Mouse (Mus musculus): ENCODE measurements around the gene Amigo3. TPM values are rescaled to one million over a fixed set of nuclear protein-coding genes. Genes with fewer than 3 reads are reported as not detected.
A peak's percentile ranks its signal among the peaks of the same experiment; 100 is the strongest.
"Not testable (repeated sequence)": the region's sequence is repeated elsewhere in the genome, so short reads cannot be mapped to it uniquely, and the experiment has no call there.

The Amigo3 gene
- polyA plus RNA-seq (2012; rRNA removed): 1.6 and 1.7 TPM in 2 replicates

GRCm38 (mm10) chr9:108052885-108053664 is at the start of gene Amigo3:
TSS of gene Amigo3 (plus strand) at chr9:108053159.
- H3K4me1 ChIP-seq (ENCODE audit: control insufficient read depth, insufficient read depth, low read length): 0 out of 2 replicates have a peak, but pooled peaks cover 4% of the 10 kb centered on the region
- TF ChIP-seq POLR2A (IDR thresholded peaks at IDR 0.05; ENCODE audit: extremely low read depth, insufficient read depth, low read length) (peak; percentile 54), CTCF (IDR thresholded peaks at IDR 0.05; ENCODE audit: extremely low read depth, insufficient read depth, low read length) (peak; percentile 80)
- H3K27ac ChIP-seq (ENCODE audit: insufficient read depth, low read length): no peak within 1 kb of the TSS
- H3K4me3 ChIP-seq (ENCODE audit: insufficient read depth, low read length): no peak within 1 kb of the TSS

DNA sequence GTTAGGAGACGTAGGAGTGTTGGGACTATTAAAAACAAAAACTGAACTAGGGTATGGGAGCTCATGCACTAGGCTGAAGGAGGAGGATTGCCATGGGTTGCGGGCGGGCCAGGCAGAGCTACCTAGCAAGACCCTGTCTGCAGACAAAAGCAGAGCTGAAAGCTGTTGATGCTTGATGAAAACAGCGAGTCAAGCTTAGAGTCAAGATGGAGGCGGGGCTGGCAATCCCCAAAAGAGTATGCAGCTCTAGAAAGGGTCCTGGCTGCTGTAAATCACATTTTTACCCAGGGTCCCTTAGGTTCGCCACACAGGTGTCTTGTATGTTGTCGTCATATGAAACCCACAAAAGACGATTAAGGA is 49.4 kb upstream of the Amigo3 start:
- Histone ChIP-seq H3K27ac (ENCODE audit: insufficient read depth, low read length) (no peak overlapping the region), H3K4me1 (ENCODE audit: control insufficient read depth, insufficient read depth, low read length) (peaks cover 9% of the 10 kb centered on the region), H3K4me3 (ENCODE audit: insufficient read depth, low read length) (peak overlapping the region; percentile 55)
- TF ChIP-seq CTCF (IDR thresholded peaks at IDR 0.05; ENCODE audit: extremely low read depth, insufficient read depth, low read length) (no peak), POLR2A (IDR thresholded peaks at IDR 0.05; ENCODE audit: extremely low read depth, insufficient read depth, low read length) (no peak)

GRCm38 (mm10) chr9:108008041-108008440 is 44.9 kb upstream of the Amigo3 start:
- TF ChIP-seq CTCF (IDR thresholded peaks at IDR 0.05; ENCODE audit: extremely low read depth, insufficient read depth, low read length) (no peak), POLR2A (IDR thresholded peaks at IDR 0.05; ENCODE audit: extremely low read depth, insufficient read depth, low read length) (no peak)
- H3K27ac ChIP-seq (ENCODE audit: insufficient read depth, low read length): no peak overlapping the region
- no peak overlapping the region for H3K4me3 ChIP-seq (ENCODE audit: insufficient read depth, low read length)
- H3K4me1 ChIP-seq (ENCODE audit: control insufficient read depth, insufficient read depth, low read length): peaks cover 12% of the 10 kb centered on the region

DNA sequence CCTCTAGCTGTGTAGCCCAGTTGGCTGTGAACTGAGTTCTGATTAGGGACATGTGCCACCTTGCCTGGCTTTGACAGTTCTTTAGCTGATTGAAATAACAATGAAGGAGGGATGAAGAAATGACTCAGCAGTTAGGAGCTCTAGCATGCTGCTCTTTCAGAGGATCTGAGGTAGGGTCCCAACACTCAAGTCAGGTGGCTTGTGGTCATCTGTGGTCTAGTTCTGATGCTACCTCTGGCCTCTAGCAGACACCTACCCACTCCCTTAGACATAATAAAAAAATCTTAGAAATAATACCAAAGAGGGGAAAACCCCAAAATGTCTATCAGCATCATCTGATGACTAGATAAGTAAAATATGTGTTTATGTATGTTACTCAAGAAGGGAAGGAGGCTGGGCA is 42.6 kb upstream of the Amigo3 start:
- Histone ChIP-seq H3K27ac (ENCODE audit: insufficient read depth, low read length) (no peak overlapping the region), H3K4me3 (ENCODE audit: insufficient read depth, low read length) (no peak overlapping the region), H3K4me1 (ENCODE audit: control insufficient read depth, insufficient read depth, low read length) (peaks cover 8% of the 10 kb centered on the region)
- TF ChIP-seq POLR2A (IDR thresholded peaks at IDR 0.05; ENCODE audit: extremely low read depth, insufficient read depth, low read length) (no peak), CTCF (IDR thresholded peaks at IDR 0.05; ENCODE audit: extremely low read depth, insufficient read depth, low read length) (no peak)

DNA sequence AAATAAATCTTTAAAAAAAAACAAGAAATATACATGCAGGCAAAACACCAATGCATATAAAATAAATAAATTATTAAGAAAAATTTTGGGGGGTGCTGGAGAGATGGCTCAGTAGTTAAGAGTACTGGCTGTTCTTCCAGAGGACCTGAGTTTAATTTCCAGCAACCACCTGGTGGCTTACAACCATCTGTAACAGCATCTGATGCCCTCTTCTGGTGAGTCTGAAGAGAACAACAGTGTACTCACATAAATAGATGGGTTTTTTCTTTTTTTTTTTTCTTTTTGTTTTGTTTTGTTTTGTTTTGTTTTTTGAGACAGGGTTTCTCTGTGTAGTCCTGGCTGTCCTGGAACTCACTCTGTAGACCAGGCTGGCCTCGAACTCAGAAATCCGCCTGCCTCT is 39.4 kb upstream of the Amigo3 start:
- not testable (repeated sequence) for H3K4me1 ChIP-seq (ENCODE audit: control insufficient read depth, insufficient read depth, low read length); H3K27ac ChIP-seq (ENCODE audit: insufficient read depth, low read length); H3K4me3 ChIP-seq (ENCODE audit: insufficient read depth, low read length)

- H3K4me1 ChIP-seq (ENCODE audit: control insufficient read depth, insufficient read depth, low read length): peaks cover 10% of the 10 kb centered on the region
- no peak for TF ChIP-seq CTCF (IDR thresholded peaks at IDR 0.05; ENCODE audit: extremely low read depth, insufficient read depth, low read length)
- no peak overlapping the region for H3K27ac ChIP-seq (ENCODE audit: insufficient read depth, low read length)
Observed at GRCm38 (mm10) chr9:108017127-108017526, 35.8 kb upstream of the Amigo3 start.

DNA sequence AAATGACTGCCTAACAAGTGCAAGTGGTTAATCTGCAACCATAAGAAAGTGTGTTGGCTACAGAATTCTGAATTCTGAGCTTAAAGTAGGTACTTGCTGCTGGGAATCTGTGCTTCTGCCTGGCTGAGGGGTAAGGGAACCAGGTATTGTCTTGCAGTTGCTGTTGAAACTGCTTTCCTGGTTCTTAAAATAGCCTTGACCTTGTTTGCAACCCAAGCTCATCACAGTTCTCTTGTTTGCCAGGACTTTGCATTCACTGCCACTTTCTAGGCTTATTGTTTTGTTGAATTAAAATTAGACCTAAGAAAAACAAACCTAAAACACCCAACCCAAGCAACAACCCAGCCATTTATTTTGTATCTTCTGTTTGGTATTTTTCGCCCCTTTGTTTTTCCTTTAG is 32.2 kb upstream of the Amigo3 start:
- TF ChIP-seq CTCF (IDR thresholded peaks at IDR 0.05; ENCODE audit: extremely low read depth, insufficient read depth, low read length) (no peak), POLR2A (IDR thresholded peaks at IDR 0.05; ENCODE audit: extremely low read depth, insufficient read depth, low read length) (no peak)
- Histone ChIP-seq H3K4me1 (ENCODE audit: control insufficient read depth, insufficient read depth, low read length) (peaks cover 10% of the 10 kb centered on the region), H3K27ac (ENCODE audit: insufficient read depth, low read length) (no peak overlapping the region), H3K4me3 (ENCODE audit: insufficient read depth, low read length) (no peak overlapping the region)

More at GRCm38 (mm10) chr9:108017127-108017526, 35.8 kb upstream of the Amigo3 start:
- H3K4me3 ChIP-seq (ENCODE audit: insufficient read depth, low read length): no peak overlapping the region

- H3K27ac ChIP-seq (ENCODE audit: insufficient read depth, low read length): no peak overlapping the region
- peaks cover 4% of the 10 kb centered on the region for H3K4me1 ChIP-seq (ENCODE audit: control insufficient read depth, insufficient read depth, low read length)
- TF ChIP-seq POLR2A (IDR thresholded peaks at IDR 0.05; ENCODE audit: extremely low read depth, insufficient read depth, low read length) (no peak), CTCF (IDR thresholded peaks at IDR 0.05; ENCODE audit: extremely low read depth, insufficient read depth, low read length) (no peak)
- H3K4me3 ChIP-seq (ENCODE audit: insufficient read depth, low read length): no peak overlapping the region
Observed at GRCm38 (mm10) chr9:108023216-108023615, 29.7 kb upstream of the Amigo3 start.

- TF ChIP-seq POLR2A (IDR thresholded peaks at IDR 0.05; ENCODE audit: extremely low read depth, insufficient read depth, low read length) (no peak), CTCF (IDR thresholded peaks at IDR 0.05; ENCODE audit: extremely low read depth, insufficient read depth, low read length) (no peak)
- Histone ChIP-seq H3K4me1 (ENCODE audit: control insufficient read depth, insufficient read depth, low read length) (peaks cover 2% of the 10 kb centered on the region; the same call in 1 of the 2 replicates), H3K27ac (ENCODE audit: insufficient read depth, low read length) (no peak overlapping the region), H3K4me3 (ENCODE audit: insufficient read depth, low read length) (no peak overlapping the region)
Observed at GRCm38 (mm10) chr9:108026584-108026983, 26.4 kb upstream of the Amigo3 start.

- H3K27ac ChIP-seq (ENCODE audit: insufficient read depth, low read length): no peak overlapping the region
- TF ChIP-seq CTCF (IDR thresholded peaks at IDR 0.05; ENCODE audit: extremely low read depth, insufficient read depth, low read length): no peak
- TF ChIP-seq POLR2A (IDR thresholded peaks at IDR 0.05; ENCODE audit: extremely low read depth, insufficient read depth, low read length): no peak
- H3K4me3 ChIP-seq (ENCODE audit: insufficient read depth, low read length): no peak overlapping the region
- H3K4me1 ChIP-seq (ENCODE audit: control insufficient read depth, insufficient read depth, low read length): no peaks in the 10 kb centered on the region
Observed at GRCm38 (mm10) chr9:108027867-108028266, 25.1 kb upstream of the Amigo3 start.
